Mouse (Mus musculus): ENCODE measurements around the gene Unc13d.
"Not testable (repeated sequence)": the region's sequence is repeated elsewhere in the genome, so short reads cannot be mapped to it uniquely, and the experiment has no call there.

Unc13d gene

DNA sequence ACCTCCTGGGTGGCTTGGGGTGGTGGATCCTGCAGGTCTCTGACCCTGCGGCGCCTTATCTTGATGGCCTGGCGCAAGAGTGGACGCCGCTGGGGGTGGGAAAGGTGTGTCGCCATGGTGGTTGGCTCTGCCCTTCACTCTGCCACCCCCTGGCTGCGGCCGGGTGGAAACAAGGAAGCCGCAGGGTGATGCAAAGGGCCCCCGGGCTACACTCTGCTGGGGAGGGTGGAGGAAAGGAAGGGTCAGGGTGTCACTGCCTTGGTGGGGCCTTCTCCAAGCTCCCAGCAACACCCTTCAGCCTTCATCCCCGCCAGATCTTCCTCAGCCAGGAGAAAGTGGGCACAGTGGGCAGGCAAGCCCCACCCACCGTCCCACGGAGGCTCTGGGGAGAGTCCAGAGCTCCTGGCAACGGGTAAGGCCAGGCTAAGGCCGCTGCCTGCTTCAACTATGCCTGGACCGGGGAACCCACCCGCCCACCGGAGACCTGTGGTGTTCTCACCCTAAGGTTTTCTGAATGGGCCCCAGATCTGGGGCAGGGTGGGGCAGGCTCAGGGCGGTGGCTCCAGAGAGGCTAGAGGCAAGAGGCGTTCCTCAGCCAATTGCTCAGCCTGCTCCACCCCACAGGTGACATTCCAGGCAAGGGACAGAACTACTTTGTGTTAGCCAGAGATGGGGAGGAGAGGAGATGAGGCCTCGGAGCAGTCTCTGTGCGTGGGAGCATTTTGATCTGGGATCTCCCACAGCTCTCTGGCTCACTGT, at the start of gene Unc13d:
Gene Unc13d (minus strand): TSS at position 516 of the 759 bp plus-strand sequence.
- peak; percentile 80 for DNase-seq (ENCODE audit: low read depth)

DNA sequence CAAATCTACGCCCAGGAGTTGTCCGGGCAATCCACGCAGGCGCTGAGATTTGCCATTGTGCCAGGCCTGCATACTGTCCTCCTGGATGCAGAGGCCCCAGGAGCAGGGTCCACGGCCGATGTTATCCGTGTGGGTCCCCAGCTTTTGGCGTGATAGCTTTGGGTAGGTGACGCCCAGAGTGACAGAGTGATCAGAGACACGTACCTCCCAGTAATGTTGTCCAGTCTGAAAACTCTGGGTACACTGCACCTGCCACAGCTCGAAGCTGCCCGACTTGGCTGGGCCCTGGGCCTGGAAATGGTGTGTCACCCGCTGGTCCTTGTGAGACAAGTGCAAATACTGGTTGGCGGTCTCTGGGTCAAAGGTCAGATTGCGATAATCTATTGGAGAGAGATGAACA, 48.5 kb upstream of the Unc13d start:
- no peak for DNase-seq (ENCODE audit: low read depth)

DNA sequence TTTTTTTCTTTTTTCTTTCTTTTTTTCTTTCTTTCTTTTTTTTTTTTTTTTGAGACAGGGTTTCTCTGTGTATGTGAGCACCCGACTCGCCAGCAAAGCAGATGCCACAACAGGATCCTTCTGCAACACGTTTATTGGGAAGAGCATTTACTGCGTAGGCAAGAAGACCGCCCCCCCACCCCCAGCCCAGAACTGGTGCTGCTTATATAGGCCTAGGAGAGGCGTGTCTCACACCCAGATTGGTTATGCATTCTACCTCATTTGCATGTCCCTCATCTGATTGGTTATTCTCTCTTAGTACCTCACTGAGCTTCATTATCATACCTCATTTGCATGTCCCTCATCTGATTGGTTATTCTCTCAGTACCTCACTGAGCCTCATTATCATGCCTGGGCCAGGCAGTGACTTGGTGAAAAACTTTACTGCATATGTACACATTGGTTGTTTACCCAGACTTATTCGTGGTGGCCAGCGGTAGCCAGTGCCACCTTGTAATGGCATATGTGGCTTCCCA, 44.0 kb upstream of the Unc13d start:
- DNase-seq (ENCODE audit: low read depth), result not testable (repeated sequence)

DNA sequence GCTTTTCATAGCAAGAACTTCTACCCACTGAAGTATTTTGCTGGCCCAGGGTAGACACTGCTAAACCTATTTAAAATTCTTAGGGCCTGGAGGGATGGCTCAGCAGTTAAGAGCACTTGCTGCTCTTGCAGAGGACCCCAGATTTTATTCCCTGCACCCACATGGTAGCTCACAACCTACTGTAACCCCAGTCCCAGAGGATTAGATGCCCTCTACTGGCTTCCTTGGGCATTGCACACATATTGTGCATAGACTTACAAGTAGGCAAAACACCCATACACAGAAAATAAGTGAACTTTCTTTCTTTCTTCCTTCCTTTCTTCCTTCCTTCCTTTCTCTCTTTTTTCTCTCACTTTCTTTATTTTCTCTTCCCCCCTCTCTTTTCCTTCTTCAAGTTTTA, 40.1 kb upstream of the Unc13d start:
- DNase-seq (ENCODE audit: low read depth), result peak; percentile 58

DNA sequence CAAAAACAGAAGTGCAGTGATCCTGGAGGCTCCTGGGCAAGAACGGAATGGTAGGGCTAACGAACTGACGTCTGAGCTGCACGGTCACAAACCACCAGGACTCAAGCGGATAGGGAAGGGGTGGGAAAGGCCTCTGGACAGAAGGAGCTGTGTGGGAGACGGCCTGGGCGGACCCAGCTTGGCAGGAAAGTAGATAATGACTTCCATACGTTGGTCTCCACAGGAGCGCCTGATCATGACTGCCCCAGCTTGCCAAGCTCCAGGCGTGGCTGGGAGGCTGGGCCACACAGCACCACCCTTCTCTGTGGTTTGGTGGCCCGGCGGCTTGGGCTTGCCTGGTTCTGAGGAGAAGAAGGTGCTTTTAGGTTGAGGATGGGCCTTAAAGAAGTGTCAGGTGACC, 39.5 kb upstream of the Unc13d start:
- no peak for DNase-seq (ENCODE audit: low read depth)

DNA sequence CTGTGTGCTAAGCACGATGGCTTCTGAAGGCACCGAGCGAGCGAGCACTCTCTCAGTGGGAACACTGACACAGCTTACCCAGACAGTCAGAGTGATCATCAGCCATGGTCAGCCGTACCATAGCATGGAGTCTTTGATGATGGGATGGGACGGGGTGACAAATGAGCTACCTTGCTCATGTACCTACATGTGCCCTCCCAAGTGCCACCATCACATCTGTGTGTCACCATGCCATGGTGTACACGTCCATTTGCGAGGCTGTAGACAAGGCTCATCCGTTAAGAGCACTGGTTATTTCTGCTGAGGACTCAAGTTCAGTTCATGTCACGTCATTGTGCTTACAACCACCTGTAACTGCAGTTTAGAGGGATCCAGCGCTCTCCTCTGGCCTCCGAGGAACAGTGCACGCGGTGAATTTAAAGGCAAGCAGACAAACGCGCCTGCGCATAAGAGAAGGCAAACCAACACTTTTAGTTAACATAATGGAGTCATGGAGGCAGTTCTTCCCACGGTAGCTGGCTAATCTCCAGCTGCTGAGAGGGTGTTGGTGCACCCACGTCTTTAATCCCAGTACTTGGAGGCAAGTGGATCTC, 33.9 kb upstream of the Unc13d start:
- no peak for DNase-seq (ENCODE audit: low read depth)

DNA sequence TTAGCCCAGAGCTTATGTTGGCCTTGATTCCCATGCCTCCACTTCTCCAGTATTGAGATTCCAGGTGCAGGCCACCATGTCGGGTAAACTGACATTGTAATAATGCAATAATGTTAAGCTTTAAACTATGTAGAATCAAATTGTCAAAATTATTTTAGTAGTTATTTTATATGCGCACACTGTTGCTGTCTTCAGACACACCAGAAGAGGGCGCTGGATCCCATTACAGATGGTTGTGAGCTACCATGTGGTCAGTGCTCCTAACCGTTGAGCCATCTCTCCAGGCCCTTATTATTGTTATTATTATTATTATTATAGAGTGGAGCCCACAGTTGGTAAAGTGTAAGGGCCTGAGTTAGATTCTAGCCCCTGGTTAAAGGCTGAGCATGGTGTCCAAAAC, 33.3 kb upstream of the Unc13d start:
- no peak for DNase-seq (ENCODE audit: low read depth)

DNA sequence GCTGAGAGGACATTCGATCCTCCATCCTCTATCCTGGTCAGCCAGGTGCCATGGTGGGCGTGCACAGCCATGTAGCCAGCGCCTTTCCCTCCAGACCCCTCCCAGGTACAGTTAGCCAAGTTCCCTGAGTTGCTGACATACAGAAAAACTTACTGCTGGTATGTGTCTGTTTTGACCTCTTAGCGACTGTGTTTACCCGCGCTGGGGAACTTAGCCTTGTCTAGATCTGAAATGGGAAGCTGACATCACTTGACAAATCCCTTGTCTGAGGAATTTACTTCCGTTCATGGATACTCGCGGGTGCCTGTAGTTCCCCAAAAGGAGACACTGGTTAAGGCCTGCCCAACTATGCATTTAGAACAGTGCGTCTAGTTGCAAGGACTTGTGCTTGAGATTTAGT, 32.8 kb upstream of the Unc13d start:
- no peak for DNase-seq (ENCODE audit: low read depth)

DNA sequence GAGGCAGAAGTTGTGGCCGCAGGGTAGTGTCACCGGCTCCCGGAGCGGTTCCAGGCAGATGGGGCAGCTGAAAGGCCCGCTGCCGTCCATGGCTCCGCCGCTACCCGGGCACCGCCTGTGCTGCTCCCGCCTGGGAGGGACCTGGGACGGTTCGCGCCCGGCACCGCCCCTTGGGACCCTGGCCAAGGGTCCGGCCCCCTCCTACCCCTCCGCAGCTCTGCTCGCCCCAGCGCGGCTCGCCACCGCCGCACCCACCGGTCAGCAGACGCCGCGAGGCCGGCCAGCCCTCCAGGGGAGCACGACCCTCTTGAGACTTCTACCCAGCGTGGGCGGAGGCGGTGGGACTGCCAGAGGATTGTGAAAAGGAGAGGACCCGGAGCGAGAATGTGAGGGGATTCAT, 32.4 kb upstream of the Unc13d start:
- no peak for DNase-seq (ENCODE audit: low read depth)

DNA sequence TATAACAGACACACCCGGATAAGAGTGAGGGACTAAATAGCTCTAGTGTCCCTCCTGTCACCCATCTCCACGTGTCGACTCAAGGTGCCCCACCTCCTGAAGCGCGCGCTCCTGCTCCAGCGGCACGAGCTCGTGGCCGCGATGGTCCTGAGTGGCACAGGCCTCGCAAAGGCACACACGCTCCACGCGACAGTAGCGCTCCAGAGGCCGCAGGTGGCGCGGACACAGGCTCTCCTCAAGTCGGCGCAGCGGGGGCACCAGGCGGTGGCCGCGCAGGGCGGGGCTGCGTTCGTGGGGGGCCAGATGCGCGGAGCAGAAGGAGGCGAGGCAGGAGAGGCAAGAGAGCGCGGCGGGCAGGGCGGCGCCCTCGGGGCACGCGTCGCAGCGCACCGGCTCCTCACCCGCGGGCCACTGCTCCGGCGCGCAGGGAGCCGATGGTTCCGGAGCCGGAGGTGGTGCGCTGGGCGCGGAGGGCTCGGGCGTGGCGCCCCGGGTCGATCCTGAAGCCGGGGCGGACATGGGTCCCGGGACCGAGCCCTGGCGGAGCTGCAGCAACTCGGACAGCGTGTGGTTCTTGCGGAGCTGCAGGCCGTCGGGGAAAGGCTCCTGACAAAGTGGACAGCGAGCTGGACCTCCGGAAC, 31.8 kb upstream of the Unc13d start:
- DNase-seq (ENCODE audit: low read depth), result peak; percentile 59

DNA sequence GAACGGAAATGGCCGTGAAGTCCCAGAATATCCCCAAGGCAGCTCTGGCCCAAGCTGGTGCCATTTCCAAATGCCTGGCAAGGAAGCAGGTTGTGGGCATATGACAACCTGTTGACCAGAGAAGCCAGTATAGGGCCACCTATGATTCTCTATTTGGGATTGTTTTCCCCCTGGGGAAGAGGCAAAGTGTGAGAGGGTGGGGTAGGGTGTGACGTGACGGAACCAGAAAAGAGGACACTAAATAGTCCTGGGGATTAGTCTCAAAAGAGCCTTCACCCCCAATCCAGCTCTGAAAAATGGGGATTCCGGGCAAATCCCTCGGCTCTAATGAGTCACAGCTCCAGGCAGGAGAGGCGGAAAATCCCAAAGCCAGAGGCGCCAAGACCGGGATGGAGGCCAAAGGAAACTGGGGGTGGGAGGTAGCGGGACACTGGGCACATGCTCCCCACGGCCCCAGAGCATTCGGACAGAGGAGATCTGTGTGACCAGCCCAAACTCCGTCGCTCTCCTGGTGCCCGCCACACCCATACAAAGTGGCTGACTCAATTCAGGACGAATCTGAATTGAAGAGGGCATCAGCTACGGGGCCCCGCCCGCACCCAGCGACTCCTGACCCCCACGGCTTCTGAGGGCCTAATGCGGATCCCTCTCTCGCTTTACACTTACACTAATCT, 30.8 kb upstream of the Unc13d start:
- no peak for DNase-seq (ENCODE audit: low read depth)

DNA sequence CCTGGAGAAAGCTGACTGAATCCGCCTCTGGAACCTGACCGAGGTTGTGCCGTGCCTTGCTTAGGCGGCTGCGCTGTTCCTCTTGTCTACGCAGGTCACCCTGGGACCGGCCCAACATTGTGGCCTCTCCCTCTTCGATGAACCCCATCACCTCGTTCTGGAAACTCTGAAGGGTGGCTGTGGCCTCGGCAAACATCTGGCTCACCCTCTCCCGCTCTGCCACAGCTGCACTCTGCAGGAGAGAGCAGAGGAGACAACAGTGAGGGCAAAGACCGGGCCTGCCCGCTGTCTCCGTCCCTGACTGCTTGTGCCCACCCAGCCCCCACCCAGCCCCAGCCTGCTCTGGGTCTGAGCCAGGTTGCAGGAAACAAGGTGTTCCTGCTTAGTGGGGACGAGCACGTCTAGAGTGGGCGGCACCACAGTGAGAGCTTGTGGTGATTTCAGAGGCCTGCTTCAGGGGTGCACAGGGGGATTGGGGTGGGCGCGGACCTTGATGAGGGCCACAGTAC, 30.1 kb upstream of the Unc13d start:
- DNase-seq (ENCODE audit: low read depth), result no peak

DNA sequence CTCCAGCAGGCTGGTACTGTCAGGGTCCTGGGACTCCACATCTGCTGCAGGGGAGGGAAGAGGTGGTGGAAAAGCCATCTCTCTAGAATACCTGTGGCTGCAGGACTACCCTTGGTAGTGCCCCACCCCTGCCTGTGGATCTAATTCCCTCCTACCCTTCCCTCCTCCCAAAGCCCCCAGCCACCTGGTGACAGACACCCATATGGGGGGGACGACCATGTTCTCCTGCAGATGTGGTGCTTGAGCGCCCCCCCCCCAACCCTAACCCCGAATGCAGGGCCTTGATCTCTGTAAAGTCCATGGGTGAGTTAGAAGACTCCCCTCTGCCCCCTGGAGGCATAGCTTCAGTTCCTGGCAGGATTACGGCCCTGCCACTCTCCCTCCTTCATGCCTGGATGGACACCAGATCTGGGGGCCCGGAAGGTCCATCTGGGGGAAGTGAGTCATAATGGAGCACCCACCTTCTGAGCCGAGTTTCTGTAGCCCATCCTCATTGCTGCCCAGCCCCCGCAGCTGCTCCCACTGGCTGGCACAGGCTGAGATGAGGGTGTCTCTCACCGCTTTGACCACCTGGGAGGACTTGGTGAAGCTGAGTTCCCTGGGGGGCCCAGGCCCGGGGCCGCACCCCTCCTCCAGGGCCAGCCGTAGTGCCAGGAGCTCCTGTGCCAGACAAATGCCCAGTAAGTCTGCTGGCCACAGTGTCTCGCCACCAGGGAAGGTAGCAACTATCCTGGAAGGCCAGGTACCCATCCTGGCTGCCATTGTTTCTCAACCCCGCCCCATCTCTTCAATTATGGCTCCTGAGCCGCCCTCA, 29.4 kb upstream of the Unc13d start:
- DNase-seq (ENCODE audit: low read depth), result no peak

DNA sequence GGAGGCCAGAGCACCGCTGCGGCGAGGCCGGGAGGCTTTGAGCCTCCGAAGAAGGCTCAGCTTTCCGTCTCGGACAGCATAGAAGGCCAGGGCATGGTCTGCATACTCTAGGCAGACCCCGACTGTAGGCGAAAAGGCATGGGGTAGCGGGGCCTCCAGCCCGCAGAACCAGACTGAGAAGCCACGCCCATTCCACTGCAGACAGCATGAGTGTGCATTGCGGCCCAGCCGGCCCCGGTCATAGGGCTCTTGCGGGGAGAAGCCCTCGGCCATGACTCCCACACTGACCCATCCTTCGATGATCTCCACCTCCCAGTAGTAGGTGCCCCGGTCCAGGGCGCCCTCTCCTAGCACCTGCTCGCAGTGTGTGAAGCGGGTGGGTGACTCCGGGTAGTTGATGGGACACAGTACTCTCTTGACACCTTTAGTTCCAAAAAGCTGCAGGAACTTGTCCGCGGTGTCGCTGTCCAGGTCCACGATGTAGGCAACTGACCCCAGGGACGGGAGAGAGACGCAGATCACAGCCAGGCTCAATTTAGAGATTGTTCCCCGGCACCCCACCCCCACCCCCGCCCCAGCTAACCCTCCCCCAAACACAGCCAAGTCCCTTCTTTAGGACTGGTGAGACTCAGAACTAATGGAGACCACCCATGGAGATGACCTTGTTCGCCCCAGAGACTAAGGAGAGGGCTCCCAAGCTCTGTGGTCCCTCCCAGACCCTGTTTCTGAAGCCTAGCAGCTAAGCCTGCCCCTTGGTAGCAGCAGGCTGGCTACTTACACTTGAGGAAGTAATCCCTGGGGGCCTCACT, 28.6 kb upstream of the Unc13d start:
- no peak for DNase-seq (ENCODE audit: low read depth)

DNA sequence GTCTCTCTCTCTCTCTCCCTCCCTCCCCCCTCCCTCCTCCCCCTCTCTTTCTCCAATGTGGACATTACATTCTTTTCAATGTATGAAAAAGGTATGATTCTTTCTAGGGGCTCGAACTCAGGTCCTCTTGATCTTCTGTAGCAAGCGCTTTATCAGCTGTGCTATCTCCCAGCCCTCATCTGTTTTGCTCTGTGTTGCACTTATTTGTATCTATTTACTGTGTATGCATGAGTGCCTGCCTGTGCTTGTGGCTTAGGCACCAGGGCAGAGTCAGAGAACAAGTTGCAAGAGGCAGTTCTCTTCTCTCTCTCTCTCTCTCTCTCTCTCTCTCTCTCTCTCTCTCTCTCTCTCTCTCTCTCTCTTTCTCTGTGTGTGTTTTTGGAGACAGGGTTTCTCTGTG, 27.3 kb upstream of the Unc13d start:
- DNase-seq (ENCODE audit: low read depth), result peak; percentile 33

DNA sequence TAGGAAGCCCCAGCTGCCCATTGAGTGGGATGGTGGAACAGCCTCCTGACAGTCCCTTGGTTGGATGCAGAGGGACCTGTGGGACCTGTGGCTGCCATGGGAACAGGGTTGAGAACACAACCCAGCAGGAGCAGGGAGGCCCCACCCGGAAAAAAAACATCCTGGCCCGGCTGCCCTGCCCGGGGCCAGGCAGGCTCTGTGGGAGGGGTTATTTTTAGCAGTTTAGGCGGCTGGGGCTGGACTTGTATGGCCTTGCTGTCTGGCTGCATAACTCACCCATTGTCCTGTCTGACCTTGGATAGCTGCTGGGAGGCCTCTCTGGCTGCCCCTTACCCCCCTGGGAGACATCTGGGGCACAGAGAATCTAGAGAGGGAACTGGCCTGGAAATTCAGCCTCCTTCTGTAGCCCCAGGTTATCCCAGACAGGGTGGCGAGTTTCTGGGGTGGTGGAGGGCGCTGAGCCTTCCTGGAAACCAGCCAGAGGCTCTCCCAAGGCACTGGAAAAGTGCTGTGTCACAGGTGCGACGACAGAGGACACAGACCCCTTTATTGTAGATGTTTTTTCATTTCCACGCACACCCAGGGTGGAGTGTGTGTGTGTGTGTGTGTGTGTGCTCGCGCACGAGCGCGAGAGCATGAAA, 26.4 kb upstream of the Unc13d start:
- DNase-seq (ENCODE audit: low read depth), result peak; percentile 38

DNA sequence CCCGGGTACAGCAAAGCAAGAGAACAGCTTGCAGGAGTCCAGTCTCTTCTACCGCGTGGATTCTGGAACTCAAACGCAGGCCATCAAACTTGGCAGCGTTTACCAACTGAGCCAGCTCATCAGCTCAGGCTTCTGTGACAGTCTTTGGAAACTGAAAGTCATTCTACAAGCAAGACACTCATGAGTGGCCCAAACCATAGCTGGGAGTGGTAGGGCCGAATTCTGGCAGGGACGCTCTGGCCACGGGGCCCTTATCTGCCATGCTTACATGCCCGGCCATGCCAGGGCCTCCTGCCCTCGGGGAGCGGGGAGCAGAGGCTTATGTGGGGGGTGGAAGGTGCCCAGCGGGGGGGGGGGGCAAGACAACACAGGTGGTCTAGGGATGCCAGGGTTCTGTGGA, 25.8 kb upstream of the Unc13d start:
- no peak for DNase-seq (ENCODE audit: low read depth)

DNA sequence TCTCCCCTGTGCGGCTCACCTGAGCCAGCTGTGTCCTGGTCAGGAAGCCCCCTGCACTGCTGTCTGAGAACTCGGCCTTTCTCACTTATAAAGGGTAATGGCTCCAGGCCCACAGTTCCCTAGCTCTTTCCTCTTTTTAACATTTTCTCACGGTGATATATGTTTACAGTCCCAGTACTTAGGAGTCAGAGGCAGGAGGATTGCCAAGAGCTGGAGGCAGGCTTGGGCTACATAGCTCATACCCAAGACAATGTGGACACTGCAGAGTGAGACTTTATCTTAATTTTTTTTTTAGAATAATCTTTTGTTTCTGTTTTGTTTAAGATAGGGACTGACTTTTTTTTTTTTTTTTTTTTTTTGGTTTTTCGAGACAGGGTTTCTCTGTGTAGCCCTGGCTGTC, 24.7 kb upstream of the Unc13d start:
- no peak for DNase-seq (ENCODE audit: low read depth)

DNA sequence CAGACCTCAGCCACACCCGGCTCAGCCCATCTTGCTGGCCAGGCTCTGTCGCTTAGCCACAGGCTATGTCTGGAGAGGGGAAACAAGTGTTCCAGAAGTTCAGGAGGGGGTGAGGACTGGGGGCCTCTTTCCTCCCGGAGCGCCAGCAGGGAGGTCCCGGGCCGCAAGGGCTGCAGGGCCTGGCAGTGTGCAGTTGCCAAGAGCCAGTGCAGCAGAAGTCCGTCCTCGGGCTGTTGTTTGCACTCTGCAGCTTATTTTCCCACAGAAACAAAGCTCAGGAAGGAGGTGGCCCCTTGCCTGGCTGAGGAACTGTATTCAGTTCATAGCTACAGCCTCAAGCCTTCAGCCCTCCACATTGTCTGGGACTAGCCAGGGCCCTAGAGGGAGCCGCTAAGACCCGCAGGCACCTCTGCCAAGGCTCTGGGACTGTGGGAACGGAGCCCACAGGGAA, 24.2 kb upstream of the Unc13d start:
- DNase-seq (ENCODE audit: low read depth), result no peak

DNA sequence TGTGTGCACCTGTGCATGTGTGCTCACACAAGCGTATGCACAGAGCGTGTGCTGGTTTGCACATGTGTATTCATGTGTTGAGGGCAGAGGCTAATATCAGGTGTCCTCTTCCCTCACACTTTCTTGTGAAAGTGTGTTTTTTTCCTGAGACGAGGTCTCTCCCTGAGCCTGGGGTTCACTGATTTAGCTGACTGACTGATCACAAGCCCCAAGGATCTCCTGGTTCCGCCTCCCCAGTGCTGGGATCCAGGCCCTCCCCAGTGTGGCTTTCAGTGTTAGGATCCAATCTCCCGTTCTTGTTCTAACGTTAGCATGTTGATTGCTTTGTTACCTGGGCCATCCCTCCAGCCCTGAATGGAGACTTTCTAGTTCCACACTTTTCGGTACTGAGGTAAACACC, 23.1 kb upstream of the Unc13d start:
- DNase-seq (ENCODE audit: low read depth), result no peak
